Mouse (Mus musculus) lung, postnatal 36 days (tissue): ENCODE data around the gene Wdfy2.

Experiments
- DNase-seq: peaks from one replicate; pipeline ENCODE4 v3.0.0; 2022; ENCODE audit warnings: mixed read lengths

Gene Wdfy2

DNA sequence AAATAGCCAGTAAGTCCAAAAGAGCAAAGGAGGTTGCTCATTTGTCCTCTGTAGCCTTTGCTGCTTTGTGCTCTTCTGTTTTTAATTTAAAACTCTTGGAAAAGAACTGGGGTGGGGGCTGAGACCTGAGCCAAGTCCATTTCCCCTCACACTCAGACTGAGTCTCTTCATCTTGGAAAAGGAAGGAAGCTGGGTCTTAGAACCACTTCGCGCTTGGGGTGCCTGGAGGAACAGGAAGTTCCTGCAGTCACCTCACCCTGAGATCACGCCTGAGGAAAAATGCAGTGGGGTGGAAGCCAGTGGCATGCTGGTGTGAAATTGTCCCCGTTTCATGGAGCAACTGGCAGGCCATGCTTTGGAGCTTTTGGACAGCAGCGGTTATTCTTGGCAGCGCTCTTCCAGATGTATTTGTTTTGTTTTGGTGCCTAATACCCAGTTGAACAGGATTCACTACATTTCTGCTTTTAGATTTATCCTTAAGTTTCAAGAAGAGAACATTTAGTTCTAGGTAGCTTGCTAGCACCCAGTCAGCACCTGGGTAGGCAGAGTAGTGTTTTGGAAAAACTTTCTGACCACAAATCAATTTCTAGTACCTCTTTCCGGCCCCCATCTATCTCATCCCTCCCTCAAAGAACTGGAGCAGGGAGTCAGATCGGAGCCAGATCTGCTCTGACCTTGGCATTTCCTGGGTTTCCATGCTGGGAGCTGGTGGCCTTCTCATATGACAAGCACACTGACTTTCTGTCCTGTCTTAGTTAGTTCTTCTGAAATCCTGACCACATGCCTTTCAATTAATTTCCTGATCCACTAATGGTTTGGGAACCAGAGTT, 7.7 kb downstream of the Wdfy2 start:
- peak; percentile 50 for DNase-seq

DNA sequence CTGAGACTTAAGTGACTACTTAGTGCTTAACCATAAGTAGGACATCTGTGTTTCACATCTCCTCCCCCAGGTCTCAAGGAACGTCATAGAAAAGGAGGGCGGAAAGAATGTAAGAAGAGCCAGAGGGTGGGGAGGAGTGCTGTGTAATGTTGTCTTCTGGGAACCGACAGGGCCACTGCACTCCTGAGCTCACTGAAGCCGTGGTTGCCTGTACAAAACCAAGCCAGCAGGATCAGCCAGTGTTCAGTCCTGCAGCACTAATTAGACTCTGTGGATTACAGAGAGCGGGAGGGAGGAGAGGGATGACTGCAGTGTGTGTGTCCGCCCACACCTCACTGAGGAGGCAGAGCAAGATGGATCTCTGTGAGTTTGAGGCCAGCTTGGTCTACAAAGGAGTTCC, 13.5 kb downstream of the Wdfy2 start:
- DNase-seq: no peak

DNA sequence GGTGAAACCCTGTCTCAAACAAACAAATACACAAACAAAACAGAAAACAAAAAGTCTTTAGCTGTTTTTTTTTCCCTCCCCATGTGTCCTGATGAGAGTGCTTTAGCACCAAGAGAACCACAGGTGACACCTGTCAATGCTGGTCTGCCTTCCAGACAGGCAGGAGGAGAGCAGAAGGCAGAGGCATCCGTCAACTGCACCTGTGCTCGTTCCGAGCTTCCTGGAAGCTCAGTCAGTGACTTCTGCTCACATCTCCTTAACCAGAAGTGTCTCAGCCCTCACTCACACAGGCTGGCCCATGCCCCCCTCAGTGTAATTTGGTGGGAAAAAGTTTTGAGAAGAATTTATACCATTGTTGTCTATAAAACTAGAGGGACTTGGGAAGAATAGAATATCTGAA, 15.4 kb downstream of the Wdfy2 start:
- no peak for DNase-seq

DNA sequence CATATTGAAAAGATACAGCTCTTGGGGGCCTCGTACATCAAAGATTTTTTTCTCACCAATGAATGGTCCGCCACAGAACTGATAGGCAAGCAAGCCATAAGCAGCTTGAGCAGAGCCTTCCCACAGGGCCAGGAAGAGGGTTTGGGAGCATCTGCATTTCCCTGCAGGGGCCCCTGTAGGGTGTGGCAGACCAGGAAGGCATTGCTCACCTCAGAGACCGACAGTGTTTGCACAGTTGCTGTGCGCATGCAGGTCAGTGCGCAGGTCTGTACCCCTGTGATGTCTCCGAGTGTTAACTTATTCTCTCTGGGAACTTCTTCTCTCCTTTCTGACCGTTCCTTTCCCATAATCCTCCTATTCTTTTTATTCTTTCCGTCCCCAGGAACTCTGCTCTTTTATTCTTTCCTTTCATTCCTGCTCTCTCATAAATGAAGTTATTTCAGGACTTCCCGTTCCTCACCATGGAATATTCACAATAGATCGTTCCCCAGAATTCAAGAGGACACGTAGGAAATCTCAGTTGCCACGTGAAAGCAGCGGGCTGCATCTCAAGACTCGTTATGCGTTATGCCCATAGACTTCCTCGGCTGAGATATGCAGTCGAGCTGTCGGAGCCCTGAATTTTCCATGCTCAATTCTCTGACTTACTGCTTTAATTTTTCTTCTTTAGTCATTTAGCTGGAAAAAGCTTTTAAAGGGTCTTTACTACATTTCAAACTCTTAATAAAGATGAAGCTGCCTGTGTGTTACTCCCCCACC, 17.8 kb downstream of the Wdfy2 start:
- DNase-seq: no peak

DNA sequence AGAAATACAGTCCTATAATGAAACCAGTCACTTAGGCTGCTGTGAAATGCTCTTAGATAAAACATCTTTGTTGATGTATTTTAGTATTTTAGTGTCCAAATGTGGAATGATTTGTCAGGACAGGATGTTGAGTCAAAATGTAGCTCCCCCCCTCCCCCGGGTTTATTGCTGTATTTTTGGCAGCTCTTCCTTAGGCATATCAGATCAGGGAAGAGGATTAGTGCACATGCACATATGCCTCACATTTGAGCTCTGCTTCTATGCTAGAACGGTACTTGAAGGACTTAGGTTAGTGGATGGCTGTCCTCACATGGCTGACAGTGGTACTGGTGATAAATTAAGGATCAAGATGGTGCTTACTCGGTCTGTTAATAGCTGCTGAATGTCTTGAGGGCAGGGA, 18.4 kb downstream of the Wdfy2 start:
- no peak for DNase-seq

DNA sequence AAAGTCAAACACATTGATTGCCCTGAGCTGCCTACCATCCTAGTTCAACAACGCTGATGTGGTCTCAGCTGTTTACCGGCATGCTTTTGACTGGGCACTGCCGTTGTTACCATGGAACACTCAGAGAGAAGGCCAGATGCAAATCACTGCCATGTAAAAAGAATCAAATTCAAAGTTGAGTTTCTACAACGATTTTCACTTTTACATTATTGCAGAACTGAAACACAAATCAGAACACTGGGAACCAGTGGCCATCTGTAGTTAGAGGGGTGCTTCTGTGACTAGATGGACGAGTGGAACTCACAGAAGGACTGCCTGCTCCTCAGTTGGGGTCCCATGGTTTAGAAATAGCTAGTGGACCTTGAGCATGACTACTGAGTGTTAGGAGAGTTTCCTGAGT, 19.0 kb downstream of the Wdfy2 start:
- DNase-seq: no peak

DNA sequence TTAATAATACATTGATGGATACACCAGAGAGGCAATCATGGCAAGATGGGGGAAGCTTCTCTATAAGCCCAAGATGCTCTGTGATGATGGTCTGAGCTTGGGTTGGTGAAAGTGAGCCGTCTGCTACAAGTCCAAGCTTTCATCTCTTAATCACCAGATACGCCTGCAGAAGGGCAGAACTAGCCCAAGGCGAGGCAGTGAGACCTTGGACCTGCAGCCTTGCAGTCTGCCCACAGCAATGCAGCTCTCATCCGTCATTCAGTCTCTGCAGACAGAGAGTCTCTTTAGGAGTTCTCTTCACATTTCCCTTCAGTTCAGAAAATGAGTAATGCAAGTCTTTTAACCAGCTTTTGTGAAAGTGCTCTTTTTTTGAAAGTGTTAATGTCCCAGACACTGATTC, 20.4 kb downstream of the Wdfy2 start:
- no peak for DNase-seq

DNA sequence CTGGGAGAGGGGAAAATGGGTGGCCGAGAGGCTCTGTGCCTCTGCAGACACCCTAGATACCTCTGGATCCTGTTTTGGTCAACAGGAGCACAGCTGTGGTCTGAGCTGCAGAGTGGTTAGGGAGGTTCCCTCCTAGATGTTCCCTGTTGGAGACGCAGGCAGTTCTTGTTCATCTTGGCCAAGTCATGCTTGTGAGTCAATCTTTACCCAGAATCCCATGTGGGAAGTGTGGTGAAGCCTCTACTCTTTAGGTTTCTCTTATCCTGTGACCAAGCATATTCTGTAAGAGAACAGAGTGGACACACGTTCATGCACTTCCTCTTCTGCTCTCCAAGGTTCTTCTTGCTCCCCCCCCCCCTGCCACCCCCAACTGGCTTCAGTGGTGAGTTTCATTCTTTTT, 20.8 kb downstream of the Wdfy2 start:
- DNase-seq: peak; percentile 65

DNA sequence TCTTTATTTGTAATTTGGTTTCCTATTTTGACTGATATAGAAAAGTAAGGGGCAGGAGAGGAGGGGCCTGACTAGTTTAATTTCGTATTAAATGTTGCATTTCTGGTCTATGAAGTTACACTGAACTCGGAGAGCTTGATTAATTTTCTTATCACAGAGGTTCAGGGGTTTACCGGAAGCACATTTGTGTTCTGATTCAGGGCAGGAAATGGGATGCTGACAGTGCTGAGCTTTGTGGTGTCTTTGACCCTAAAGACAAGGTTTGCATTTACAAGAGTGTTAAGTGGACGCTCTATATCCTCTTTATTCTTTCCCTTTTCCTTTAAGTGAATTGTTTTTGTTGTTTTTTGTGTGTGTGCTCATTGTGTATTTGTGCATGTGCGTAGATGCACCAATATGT, 25.1 kb downstream of the Wdfy2 start:
- DNase-seq: no peak

DNA sequence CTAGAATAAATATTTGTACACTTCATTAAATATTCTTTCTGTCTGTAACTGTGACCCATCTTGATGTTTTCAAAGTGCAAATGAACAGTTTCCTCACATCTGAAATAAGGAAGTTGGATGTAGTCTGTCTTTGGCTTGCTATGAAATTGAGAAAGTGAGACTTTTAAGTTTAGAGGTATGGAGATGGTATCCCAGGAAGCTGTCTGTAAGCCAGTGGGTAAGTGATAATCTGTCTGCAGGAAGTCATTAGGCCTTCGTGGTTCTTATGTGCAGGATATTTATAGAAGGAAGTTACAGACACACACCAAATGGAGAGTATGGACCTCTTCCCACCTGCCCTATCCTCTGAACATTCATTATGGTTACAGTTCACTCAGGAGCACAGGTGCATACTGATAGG, 26.8 kb downstream of the Wdfy2 start:
- no peak for DNase-seq

DNA sequence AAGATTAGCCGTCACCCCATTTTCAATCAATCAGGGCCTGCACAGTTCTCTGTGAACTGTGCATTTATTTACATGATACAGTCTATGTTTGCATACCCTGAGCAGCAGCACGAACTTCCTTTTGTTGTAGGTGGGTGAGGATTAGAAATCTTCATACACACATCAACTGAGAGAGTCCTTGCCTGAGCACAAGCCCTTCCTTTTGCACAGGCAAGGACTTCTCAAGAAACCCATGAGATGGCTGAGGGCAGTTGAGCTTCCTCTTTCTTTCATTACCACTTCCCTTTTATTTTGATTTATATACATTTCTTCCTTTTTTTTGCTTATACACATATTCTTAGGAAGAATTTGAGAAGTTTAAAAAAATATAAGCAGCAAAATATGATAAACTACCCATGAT, 27.9 kb downstream of the Wdfy2 start:
- peak; percentile 48 for DNase-seq

DNA sequence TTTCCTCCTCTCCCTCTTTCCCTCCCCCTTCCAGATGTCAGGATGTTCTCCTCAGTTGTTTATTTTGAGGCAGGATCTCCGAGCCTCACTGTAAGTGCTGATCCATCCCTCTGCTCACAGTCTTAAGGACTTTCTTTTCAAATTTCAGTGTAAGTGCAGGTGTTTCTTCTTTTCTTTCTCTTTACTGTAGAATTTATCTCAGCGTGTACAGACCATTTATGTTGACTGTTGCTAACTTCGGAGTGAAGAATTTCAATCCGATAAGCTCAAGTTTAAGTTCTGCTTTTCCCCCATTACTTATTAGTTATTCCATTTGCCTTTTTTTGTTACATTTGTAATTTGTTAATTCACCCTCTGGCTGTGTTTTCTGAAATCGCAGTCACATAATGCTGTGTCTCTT, 29.6 kb downstream of the Wdfy2 start:
- no peak for DNase-seq

DNA sequence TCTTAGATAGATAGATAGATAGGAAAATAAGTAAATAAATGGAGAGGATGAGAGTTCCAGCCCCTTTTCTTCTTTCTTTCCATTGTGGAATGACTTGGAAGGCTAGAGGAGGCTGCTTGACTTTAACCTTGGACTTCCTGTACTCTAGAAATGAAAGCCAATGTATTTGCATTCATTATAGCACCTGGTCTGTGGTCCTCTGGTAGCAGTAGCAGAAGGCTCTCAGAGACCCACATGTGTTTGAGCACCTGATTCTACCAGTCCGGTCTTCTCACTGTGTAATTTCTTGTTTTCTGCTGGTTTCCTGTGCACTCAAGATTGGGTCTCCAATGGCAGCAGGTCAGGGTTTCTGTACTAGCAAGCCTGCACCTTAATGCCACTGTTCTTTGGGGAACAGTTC, 30.1 kb downstream of the Wdfy2 start:
- no peak for DNase-seq

DNA sequence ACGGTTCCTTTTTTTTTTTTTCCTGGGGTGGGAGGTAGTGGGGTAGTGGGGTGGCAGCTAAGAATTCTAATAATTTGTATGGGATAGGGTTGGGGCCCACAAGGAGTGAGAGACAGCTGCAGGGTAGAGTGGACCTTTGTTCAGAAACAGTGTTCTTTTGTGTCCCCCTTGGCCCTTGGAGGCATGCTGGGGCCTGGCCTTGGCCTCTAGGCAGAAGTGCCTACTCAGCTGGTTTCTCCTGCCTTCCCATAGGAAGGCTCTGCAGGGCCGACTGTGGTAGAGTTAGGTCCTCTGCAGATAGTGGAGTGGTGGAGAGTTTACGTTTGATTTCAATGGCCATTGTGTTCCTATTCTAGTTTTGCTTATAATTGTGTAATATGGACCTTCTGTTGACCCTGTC, 30.8 kb downstream of the Wdfy2 start:
- DNase-seq: no peak

DNA sequence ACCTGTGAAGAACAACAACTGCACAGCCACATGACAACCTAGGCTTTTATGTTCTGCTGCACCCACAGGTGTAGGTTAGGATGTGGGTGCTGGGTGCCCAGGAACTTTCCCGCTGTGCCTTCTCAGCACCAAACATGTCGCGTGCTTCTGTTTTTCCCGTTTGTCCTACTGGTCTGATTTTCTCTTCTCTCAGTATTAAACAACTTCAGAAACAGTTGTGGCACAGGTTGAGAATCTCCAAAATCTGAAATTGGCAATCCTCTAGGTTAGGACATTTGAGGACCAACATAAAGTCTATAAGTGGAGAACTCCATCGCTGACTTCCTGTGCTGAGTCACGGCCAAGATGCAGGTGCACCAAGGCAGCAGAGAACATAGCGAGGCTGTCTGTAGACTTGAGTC, 32.8 kb downstream of the Wdfy2 start:
- DNase-seq: no peak

DNA sequence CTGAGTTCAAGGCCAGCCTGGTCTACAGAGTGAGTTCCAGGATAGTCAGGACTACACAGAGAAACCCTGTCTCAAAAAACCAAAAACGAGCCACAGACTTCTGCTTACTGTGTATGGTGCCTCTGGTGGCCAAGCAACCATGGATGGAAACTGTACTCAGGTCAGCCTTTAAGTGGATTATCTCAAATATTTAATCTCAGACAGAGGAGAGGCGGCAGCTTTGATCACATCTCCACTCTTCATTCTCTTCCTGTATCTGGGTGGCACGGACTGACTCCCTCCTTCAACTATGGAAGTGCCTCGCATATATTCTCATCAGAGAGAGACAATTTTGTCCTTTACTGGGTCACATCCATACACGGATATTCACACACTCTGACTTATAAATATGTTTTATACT, 34.0 kb downstream of the Wdfy2 start:
- DNase-seq: no peak

DNA sequence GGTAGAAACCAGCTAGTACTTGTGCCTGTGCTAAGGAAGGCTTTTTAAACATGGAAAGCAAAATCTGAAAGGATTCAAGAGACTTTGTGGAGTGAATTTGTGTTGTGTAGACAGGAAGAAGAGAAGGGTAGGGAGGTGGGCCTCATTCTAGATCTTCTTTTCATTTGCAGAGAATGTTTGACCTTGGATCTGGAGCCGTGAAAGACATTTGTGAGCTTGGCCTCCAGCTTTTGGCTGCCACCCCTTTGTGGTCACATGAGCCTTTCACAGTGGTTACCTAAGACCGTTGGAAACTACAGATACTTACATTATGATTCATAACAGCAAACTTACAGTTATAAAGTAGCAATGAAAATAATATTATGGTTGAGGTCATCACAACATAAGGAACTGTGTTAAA, 34.5 kb downstream of the Wdfy2 start:
- DNase-seq: no peak

DNA sequence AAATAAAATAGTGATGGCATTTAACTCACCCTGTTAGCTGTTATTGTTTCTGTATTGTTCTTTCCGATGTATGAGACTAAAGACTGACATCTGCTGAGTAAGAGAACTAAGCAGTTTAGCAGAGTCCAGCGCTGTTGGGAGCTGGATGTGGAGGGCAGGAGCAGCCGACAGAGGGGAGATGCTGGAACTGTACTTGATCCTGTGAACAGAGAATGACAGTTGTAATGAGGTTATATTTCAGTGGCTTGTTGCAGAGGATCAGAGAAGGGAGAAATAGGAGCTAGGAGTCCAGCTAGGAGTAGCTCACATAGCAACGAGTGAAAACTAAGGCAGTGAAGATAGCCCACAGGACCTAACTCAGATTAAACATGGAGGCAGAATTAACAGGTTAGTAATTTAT, 36.3 kb downstream of the Wdfy2 start:
- no peak for DNase-seq

DNA sequence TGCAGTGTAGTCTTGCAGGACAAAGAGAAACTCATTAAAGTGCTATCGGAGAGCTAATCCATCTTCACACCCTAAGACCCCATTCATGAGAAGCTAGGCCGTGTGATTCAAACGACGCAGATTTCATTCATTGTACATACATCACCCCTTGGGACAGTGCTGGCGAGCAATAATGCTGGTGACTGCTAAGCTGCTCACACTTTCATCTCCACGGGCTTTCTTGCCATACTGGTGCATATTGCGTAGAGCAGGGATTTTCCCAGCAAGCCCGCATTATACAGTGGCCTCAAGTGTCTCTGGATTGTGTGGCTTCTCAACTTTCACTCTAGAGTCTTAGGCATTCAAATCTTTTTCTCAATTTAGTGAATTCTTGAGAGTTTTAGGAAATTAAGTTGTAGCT, 36.9 kb downstream of the Wdfy2 start:
- DNase-seq: no peak

DNA sequence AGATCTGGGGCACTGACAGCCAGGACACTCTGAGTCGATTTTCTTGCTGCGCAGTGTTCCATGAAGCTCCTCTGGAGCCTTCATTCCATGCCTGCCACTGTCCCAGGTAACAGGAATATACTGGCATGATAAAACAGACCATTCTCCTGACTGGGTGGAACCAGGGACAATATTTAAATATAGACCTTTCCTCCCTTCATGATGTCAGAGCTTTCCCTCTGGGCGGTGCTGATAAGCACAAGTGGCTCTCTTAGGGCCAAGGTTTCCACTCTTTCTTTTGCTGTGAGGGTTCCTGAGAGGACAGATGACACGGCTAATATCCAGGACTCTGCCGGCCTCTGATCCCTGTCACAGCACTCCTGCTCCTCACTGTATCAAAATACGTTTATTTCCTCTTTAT, 40.6 kb downstream of the Wdfy2 start:
- peak; percentile 66 for DNase-seq

DNA sequence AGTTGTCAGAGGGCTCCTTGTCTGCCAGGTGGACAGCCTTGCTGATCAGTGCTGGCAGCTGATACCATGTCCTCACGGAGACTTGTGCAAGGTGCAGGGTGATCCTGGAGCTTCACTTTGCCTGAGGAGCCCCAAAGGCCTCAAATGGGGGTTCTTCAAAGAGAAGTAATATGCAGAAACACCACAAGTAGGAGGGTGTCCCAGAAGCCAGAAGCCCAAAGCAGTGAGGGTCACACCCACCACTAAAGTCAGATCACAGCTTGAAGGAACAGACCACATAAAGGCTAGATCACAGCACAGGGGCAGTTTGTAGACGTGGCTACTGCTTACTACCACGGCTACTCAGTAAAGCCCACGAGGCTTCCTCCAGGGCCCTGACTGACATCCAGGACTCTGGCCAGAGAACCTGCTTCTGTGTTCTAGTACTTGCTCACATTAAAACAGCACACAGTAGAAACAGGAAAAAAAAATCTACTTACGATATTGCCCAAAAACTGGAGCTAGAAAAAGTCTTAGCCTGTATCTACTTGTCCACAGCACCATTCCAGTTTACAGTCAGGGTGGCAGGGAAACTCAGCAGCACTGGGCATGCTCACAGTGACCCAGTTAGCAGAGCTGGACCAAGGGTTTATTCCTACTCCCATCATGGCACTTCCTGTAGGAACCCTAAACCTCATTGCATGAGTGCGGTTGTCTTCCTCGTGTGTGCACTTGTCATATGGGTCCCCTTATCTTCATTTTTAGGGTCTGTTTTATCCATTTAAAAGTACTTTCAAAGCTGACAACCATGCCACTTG, 41.4 kb downstream of the Wdfy2 start:
- DNase-seq: no peak

DNA sequence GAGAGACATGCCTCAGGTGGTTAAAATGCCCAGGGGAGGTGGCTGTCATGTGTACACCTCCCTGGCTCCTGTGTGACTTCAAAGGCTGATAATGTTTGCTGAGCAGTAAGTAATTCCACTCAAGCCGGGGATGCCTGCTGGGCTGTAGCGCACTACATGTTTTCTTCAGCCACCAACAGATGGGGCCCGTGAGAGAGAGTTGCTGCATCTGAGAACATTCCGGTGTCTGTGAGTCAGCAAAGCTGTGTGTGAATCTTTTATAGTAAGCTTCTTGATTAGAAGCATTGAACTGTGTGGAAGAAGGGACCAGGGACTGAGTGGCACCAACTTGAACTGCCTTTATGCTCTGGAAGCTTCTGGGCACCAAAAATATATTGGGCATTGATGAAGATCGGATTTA, 42.0 kb downstream of the Wdfy2 start:
- DNase-seq: peak; percentile 91

DNA sequence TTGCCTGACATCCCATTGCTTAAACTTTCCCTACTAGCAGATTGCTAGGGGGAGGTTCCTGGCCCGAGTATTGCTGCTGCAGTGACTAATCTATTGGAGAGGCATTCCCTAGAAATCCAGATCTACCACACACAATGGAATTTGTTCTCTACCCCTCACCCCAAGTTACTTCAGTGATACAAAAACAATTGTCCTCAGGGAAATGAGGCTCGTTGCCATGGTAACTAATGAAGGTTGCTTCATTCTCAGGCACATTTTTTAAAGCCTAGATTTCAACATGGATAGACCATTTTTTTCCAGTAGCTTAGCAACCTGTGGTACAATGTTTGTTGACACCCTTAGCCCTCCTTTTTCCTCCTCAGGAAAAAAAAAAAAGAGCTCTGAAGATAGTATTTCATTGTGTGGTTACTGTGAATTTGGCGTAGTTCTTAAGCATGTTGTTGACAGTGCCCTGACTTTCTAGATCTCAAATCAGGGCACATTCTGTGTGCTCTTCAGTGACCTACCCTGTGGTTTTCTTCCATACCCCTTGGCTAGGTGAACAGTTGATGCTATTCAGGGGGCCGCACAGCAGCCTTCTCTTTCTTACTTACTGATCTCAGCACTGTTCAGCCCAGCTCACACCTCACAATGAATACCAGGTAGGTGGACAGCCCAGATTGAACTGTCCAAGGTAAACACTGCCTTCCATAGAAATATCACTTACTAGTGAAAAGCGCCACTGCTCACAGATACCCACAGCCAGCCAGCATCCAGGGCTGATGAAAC, 42.8 kb downstream of the Wdfy2 start:
- DNase-seq: peak; percentile 84
